Mouse (Mus musculus): ENCODE results near the gene Pla2g4e.

Gene Pla2g4e

DNA sequence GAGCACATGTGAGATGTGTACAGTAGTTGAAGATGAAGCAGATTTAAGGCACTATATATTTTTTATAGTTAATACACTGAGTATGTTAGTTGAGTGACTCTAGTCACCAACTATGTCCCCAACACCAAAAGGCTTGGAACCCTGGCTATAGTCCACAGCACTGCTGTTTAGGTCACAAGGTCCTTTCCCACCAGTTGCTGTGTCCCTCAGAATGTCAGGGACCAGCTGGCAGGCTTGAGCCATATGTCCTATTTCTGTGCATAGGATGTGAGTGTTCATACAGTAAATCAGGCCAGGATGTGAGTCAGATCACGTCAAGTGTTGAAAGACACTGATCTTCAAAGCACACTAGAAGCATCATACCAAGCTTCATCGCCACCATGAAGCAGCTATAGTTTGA lies 120.2 kb downstream of the Pla2g4e start:
- DNase-seq (ENCODE audit: low read depth, low spot score), result no peak

DNA sequence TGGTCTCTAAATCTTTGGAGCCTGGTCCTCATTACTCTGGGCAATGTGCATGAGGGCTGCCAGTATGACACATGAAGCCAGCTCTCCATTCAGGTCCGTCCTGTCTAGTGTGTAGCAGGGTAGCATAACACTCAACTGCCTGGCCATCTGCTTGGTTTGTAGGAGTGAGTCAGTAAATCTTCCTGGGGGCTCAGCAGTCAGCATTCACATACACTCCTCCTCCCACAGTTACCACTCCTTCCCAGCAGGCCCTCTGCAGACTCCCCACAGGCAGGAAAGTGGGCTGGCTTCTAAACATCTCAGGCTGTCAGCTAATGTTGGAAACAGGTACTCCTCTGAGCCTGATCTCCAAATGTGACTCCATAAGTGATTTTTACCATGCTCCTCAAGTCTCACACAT lies 121.0 kb downstream of the Pla2g4e start:
- no peak for DNase-seq (ENCODE audit: low read depth, low spot score)

DNA sequence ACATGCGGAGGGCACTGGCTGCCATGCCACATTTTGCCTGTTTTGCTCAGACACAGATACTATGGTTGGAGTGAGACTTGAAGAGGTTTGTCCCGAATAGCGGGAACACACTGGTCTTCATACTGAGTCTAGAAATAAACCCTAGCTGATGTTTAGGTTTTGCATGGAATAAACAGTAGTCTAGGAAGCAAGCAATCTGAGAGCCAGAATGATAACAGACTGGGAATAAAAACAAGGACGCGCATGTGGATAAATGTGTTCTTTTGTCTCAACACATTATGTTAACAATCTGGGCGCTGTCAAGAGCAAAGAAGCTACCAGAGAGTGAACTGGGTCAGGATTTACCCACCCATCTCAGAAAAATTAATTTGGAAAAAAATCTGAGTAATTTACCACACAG lies 122.2 kb downstream of the Pla2g4e start:
- no peak for DNase-seq (ENCODE audit: low read depth, low spot score)

DNA sequence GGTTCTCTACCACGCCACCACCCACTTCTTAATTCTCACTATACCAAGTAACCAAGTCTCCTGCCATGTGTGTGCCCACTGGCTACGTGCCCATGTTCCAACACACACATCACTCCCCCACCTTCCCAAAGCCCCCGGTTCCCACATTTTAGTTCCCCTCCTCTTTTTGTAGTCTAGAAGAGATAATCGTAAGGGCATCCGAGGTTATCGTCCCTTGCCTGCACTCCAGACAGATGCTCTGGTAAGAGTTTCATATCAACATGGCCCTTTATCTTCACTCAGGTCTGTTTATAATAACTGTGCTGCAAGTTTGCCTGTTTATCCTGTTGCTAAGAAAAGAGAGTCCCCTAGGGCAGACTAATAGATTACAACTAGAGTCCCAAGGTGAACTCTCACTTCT lies 127.8 kb downstream of the Pla2g4e start:
- DNase-seq (ENCODE audit: low read depth, low spot score), result no peak

Data from WW6 (cell line).